Mouse (Mus musculus) MEL (cell line): Measurements from ENCODE around the gene Antxrl.

ENCODE experiments used
- CHD1 ChIP-seq: IDR thresholded peaks from 2 replicates; pipeline ENCODE4 v1.6.1; 2012; ENCODE audit warnings: low read depth, mild to moderate bottlenecking, inconsistent platforms, low read length, improper control_type of control experiment
- CTCF ChIP-seq, 3 experiments: IDR thresholded peaks in 2 of 3; conservative IDR thresholded peaks in 1 of 3; 2 replicates each; pipeline ENCODE4 v1.5.1; 2011 to 2012; ENCODE audit warnings: low read length in 3 of 3, low read depth in 2 of 3, mild to moderate bottlenecking in 2 of 3, improper control_type of control experiment in 1 of 3, inconsistent platforms in 1 of 3, mixed read lengths in 1 of 3, moderate library complexity in 1 of 3; ENCODE audit not compliant: control insufficient read depth in 1 of 3, insufficient read depth in 1 of 3, poor library complexity in 1 of 3, severe bottlenecking in 1 of 3
- EP300 ChIP-seq, 2 experiments: IDR thresholded peaks; 2 replicates each; pipeline ENCODE4 v1.6.1; 2011; ENCODE audit warnings: improper control_type of control experiment in 2 of 2, low read length in 2 of 2, low read depth in 1 of 2, mild to moderate bottlenecking in 1 of 2
- GATA1 ChIP-seq: IDR thresholded peaks from 2 replicates; pipeline ENCODE4 v1.6.1; 2011; ENCODE audit warnings: low read depth, low read length, improper control_type of control experiment
- KAT2A ChIP-seq: conservative IDR thresholded peaks from 2 replicates; pipeline ENCODE4 v1.6.1; 2012; ENCODE audit warnings: low read depth, low read length, improper control_type of control experiment, inconsistent platforms
- MAX ChIP-seq: IDR thresholded peaks from 2 replicates; pipeline ENCODE4 v1.6.1; 2011; ENCODE audit warnings: low read length, improper control_type of control experiment
- MYC ChIP-seq: IDR thresholded peaks from 2 replicates; pipeline ENCODE4 v1.6.1; 2011; ENCODE audit warnings: low read depth, mild to moderate bottlenecking, low read length, improper control_type of control experiment, moderate library complexity
- POLR2A ChIP-seq, 2 experiments: IDR thresholded peaks; 2 replicates each; pipeline ENCODE4 v1.6.1; 2011 to 2012; ENCODE audit warnings: low read length in 2 of 2, mild to moderate bottlenecking in 2 of 2, control low read depth in 1 of 2, improper control_type of control experiment in 1 of 2, low read depth in 1 of 2, moderate library complexity in 1 of 2; ENCODE audit not compliant: control insufficient read depth in 1 of 2, insufficient read depth in 1 of 2, poor library complexity in 1 of 2
- POLR2AphosphoS5 ChIP-seq: IDR thresholded peaks from 2 replicates; pipeline ENCODE4 v1.6.1; 2012; ENCODE audit warnings: low read depth, borderline replicate concordance, mild to moderate bottlenecking, inconsistent platforms, low read length, moderate library complexity, mixed read lengths
- TCF12 ChIP-seq: IDR thresholded peaks from 2 replicates; pipeline ENCODE4 v1.6.1; 2014; ENCODE audit warnings: low read depth, mild to moderate bottlenecking, inconsistent platforms, low read length, improper control_type of control experiment, moderate library complexity
- USF1 ChIP-seq: IDR thresholded peaks from 2 replicates; pipeline ENCODE4 v1.6.1; 2014; ENCODE audit warnings: low read depth, mild to moderate bottlenecking, inconsistent platforms, low read length, improper control_type of control experiment, moderate library complexity
- USF2 ChIP-seq, 2 experiments: IDR thresholded peaks; 2 replicates each; pipeline ENCODE4 v1.6.1; 2011 to 2012; ENCODE audit warnings: improper control_type of control experiment in 2 of 2, low read length in 2 of 2, borderline replicate concordance in 1 of 2, inconsistent platforms in 1 of 2, low read depth in 1 of 2, mild to moderate bottlenecking in 1 of 2; ENCODE audit not compliant: insufficient read depth in 1 of 2

DNA sequence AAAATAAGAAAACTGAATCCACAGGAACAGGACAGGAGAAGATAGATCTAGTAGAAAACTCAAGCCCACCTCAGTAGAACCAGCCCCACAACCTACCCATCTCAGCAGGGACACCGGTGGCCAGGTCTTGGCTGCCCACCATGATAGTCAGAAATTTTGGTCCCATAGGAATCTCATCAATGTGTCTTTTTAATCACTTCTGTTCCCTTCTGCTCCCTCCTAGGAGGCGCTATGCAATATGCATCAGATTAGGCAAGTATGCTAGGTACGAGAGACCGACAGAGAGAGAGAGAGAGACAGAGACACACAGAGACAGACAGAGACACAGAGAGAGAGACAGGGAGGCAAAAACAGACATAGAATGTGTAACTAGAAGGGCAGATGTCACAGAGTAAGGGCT, 69.2 kb downstream of the Antxrl start:
- TF ChIP-seq USF1 (no peak), MYC (no peak), POLR2A (IDR thresholded peaks at IDR 0.05; ENCODE audit: control insufficient read depth in 1 of 2, insufficient read depth in 1 of 2, low read depth in 1 of 2, low read length in 2 of 2, poor library complexity in 1 of 2) (no peak), CTCF (IDR thresholded peaks at IDR 0.05 in 2 of 3, conservative IDR thresholded peaks at IDR 0.05 in 1 of 3; ENCODE audit: control insufficient read depth in 1 of 3, insufficient read depth in 1 of 3, low read depth in 2 of 3, low read length in 3 of 3, poor library complexity in 1 of 3, severe bottlenecking in 1 of 3) (no peak), KAT2A (no peak), POLR2AphosphoS5 (no peak), USF2 (IDR thresholded peaks at IDR 0.05; ENCODE audit: borderline replicate concordance in 1 of 2, insufficient read depth in 1 of 2, low read depth in 1 of 2, low read length in 2 of 2) (no peak), MAX (no peak), TCF12 (no peak), GATA1 (no peak), CHD1 (no peak), EP300 (IDR thresholded peaks at IDR 0.05; ENCODE audit: low read depth in 1 of 2, low read length in 2 of 2) (no peak)
